Mouse (Mus musculus): ENCODE measurements around the gene Swi5. TPM values are rescaled to one million over a fixed set of nuclear protein-coding genes. Genes with fewer than 3 reads are reported as not detected.
A peak's percentile ranks its signal among the peaks of the same experiment; 100 is the strongest.

The Swi5 gene
- polyA plus RNA-seq, 1 experiment, result 21.0 TPM

DNA sequence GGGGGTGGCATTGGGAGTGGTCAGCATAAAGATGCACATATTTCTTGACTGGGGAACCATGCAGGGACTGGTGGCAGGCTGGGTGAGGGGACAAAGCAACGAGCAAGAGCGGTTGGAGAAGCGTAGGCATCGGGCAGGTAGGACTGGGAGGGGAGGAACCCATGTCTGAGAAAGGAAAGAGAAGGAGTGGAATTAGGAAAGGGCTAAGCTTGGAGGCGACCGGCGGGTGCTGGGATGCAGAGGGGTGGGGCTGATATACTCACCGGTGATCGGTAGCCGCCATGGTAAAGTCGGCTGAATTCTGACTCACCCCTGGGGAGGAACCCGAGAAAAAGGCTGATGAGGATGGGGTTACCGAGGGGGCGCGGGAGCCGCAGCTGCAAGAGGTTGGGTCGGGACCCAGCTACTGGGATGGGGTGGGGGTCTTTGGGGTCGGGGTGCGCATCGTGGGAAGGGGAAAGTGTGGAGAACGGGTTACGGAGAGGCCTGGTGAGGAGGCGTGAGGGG, 488 bp downstream of the Swi5 start, which contains the start of gene Golga2:
Golga2 (plus strand) TSS at position 51 of the 507 bp plus-strand sequence.
- Histone ChIP-seq H3K9me3 (ENCODE audit: control insufficient read depth, low read length) (0 out of 2 replicates have a peak, but pooled peaks cover 2% of the 10 kb centered on the region), H3K27me3 (ENCODE audit: control insufficient read depth) (no peaks in the 10 kb centered on the region), H3K4me1 (ENCODE audit: control insufficient read depth) (peaks cover 33% of the 10 kb centered on the region), H3K36me3 (ENCODE audit: control insufficient read depth) (peaks cover 44% of the 10 kb centered on the region), H3K4me3 (replicated peaks) (peak within 1 kb of the TSS; percentile 83)
- TF ChIP-seq GATA1 (IDR thresholded peaks at IDR 0.05; ENCODE audit: low read length) (no peak), TAL1 (IDR thresholded peaks at IDR 0.05; ENCODE audit: low read length) (no peak)

DNA sequence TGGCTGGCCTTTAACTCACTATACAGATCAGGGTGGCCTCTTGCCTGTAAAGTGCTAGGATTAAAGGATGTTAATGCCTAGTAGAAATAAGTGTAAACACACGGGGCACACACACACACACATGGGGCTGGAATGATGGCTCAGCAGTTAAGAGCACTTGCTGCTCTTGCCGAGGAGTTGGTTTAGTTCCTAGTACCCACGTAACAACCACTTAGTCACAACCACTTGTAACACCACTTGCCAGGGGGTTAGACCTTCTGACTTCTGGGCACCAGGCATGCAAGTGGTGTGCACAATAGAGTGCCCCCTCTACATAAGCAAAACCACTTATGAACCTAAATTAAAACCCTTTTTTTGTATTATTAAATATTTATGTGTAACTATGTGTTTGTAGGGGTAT, 3.9 kb downstream of the Swi5 start:
- Histone ChIP-seq H3K36me3 (ENCODE audit: control insufficient read depth) (peaks cover 61% of the 10 kb centered on the region), H3K4me3 (replicated peaks) (no peak overlapping the region), H3K27me3 (ENCODE audit: control insufficient read depth) (no peaks in the 10 kb centered on the region), H3K9me3 (ENCODE audit: control insufficient read depth, low read length) (no peaks in the 10 kb centered on the region), H3K4me1 (ENCODE audit: control insufficient read depth) (peaks cover 21% of the 10 kb centered on the region)
- TF ChIP-seq GATA1 (IDR thresholded peaks at IDR 0.05; ENCODE audit: low read length) (no peak), TAL1 (IDR thresholded peaks at IDR 0.05; ENCODE audit: low read length) (no peak)

DNA sequence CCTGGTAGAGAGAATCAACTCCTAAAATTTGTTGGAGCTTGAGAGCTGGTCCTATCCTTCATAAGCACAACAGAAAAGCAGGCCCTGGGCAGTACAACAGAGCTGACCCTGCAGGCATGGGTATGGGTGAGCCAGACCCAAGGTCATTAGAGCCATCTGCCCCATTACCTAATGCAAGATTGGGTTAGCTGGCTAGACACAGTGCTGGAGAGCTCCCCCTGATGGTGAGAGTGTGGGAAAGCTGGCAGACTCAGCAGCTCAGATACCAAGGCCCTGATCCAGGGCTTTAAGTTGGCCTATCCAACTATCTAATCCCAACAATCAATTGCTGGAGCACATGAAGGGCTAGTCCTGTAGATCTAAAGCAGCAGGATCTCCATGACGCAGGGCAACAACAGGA, 5.1 kb downstream of the Swi5 start:
- no peak overlapping the region for H3K4me3 ChIP-seq (replicated peaks)
- no peak for TF ChIP-seq TAL1 (IDR thresholded peaks at IDR 0.05; ENCODE audit: low read length)
- TF ChIP-seq GATA1 (IDR thresholded peaks at IDR 0.05; ENCODE audit: low read length), result no peak
- H3K4me1 ChIP-seq (ENCODE audit: control insufficient read depth), result peaks cover 16% of the 10 kb centered on the region
- no peaks in the 10 kb centered on the region for H3K9me3 ChIP-seq (ENCODE audit: control insufficient read depth, low read length)
- peaks cover 74% of the 10 kb centered on the region for H3K36me3 ChIP-seq (ENCODE audit: control insufficient read depth)
- no peaks in the 10 kb centered on the region for H3K27me3 ChIP-seq (ENCODE audit: control insufficient read depth)

DNA sequence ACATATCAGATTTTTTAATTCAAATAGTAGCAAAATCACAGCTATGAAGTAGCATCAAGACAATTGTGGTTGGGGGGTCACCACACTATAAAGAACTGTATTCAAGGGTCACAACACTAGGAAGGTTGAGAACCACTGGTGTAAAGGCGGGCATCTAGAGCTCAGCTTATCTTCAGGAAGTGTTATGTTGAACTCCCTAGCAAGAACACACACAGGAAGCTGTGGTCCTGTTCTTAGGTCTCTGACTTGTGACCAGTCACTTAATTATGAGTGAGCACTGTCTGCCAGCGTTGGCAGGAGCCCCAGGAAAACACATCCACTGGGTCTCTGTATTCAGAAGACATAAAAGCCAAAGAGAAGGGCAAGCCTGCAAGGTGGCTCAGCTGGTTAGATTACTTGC, 5.6 kb downstream of the Swi5 start:
- no peaks in the 10 kb centered on the region for H3K27me3 ChIP-seq (ENCODE audit: control insufficient read depth)
- H3K4me1 ChIP-seq (ENCODE audit: control insufficient read depth), result peaks cover 14% of the 10 kb centered on the region
- H3K4me3 ChIP-seq (replicated peaks), result no peak overlapping the region
- no peaks in the 10 kb centered on the region for H3K9me3 ChIP-seq (ENCODE audit: control insufficient read depth, low read length)
- H3K36me3 ChIP-seq (ENCODE audit: control insufficient read depth), result peaks cover 78% of the 10 kb centered on the region
- TF ChIP-seq GATA1 (IDR thresholded peaks at IDR 0.05; ENCODE audit: low read length), result no peak
- no peak for TF ChIP-seq TAL1 (IDR thresholded peaks at IDR 0.05; ENCODE audit: low read length)

DNA sequence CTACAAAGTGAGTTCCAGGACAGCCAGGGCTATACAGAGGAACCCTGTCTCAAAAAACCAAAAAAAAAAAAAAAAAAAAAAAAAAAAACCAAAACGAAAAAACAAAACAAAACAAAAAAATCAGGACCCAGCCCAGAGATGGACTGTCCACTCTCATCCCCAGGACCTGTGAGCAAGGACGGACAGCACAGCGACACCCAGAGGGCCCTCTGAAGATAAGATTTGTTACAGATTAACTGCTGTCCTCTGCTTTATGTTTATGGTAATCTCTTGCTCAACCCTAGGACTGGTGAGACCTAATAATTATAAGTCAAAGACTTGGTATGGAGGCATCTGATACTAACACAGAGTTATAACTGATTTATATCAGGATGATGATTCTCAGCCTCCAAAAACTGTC, 12.1 kb downstream of the Swi5 start:
- TF ChIP-seq GATA1 (IDR thresholded peaks at IDR 0.05; ENCODE audit: low read length) (no peak), TAL1 (IDR thresholded peaks at IDR 0.05; ENCODE audit: low read length) (no peak)
- no peaks in the 10 kb centered on the region for H3K9me3 ChIP-seq (ENCODE audit: control insufficient read depth, low read length)
- H3K4me3 ChIP-seq (replicated peaks), result no peak overlapping the region
- H3K36me3 ChIP-seq (ENCODE audit: control insufficient read depth), result peaks cover 35% of the 10 kb centered on the region
- no peaks in the 10 kb centered on the region for H3K27me3 ChIP-seq (ENCODE audit: control insufficient read depth)
- no peaks in the 10 kb centered on the region for H3K4me1 ChIP-seq (ENCODE audit: control insufficient read depth)

- peak overlapping the region; percentile 91 for H3K4me3 ChIP-seq (replicated peaks)
- H3K4me1 ChIP-seq (ENCODE audit: control insufficient read depth), result peaks cover 34% of the 10 kb centered on the region
- TF ChIP-seq GATA1 (IDR thresholded peaks at IDR 0.05; ENCODE audit: low read length), result no peak
- TF ChIP-seq TAL1 (IDR thresholded peaks at IDR 0.05; ENCODE audit: low read length), result no peak
- H3K9me3 ChIP-seq (ENCODE audit: control insufficient read depth, low read length), result no peaks in the 10 kb centered on the region
- peaks cover 35% of the 10 kb centered on the region for H3K36me3 ChIP-seq (ENCODE audit: control insufficient read depth)
- peaks cover 2% of the 10 kb centered on the region; the same call in 1 of the 2 replicates for H3K27me3 ChIP-seq (ENCODE audit: control insufficient read depth)
These were observed 27.2 kb downstream of the Swi5 start for GRCm38 (mm10) chr2:32260635-32261034.

- Histone ChIP-seq H3K36me3 (ENCODE audit: control insufficient read depth) (peaks cover 40% of the 10 kb centered on the region), H3K27me3 (ENCODE audit: control insufficient read depth) (no peaks in the 10 kb centered on the region), H3K4me3 (replicated peaks) (peak within 1 kb of the TSS; percentile 91), H3K4me1 (ENCODE audit: control insufficient read depth) (peaks cover 34% of the 10 kb centered on the region), H3K9me3 (ENCODE audit: control insufficient read depth, low read length) (no peaks in the 10 kb centered on the region)
- no peak for TF ChIP-seq GATA1 (IDR thresholded peaks at IDR 0.05; ENCODE audit: low read length)
- TF ChIP-seq TAL1 (IDR thresholded peaks at IDR 0.05; ENCODE audit: low read length), result no peak
These were observed 28.0 kb downstream of the Swi5 start, which contains the start of gene Uck1 for GRCm38 (mm10) chr2:32259657-32260417. Gene Uck1, minus strand, starts transcription at chr2:32260159.

DNA sequence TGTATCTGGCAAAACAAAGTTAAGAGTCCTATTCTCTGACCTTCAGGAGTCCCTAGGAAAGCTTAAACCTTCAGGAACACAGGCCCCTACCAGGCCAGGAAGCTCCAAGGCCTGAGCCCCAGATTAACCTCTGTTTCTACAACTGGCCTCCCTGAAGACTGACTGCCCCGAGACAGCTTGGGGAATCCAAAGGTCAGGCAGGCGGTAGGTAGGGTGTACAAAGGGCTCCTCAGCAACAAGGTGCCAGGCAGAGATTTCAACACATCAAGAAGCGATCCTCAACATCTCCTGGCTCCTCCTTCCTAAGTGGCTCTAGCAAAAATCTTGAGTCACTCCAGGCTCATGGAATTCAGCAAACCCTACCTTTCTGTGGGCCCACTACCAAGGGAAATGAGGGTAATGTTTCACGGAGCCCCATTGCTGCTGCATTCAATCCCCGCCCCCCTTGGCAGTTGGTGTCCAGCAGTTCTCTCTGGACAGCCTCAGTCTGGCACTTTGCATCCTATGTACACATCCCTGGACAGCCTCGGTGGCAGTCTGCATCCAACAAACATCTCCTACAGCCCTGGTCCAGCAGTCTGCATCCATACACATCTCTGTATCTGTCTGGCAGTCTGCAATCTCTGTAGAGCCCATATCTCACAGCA, 28.9 kb downstream of the Swi5 start:
- Histone ChIP-seq H3K36me3 (ENCODE audit: control insufficient read depth) (peaks cover 48% of the 10 kb centered on the region), H3K4me3 (replicated peaks) (peak overlapping the region; percentile 91), H3K27me3 (ENCODE audit: control insufficient read depth) (no peaks in the 10 kb centered on the region), H3K4me1 (ENCODE audit: control insufficient read depth) (peaks cover 34% of the 10 kb centered on the region), H3K9me3 (ENCODE audit: control insufficient read depth, low read length) (no peaks in the 10 kb centered on the region)
- TF ChIP-seq GATA1 (IDR thresholded peaks at IDR 0.05; ENCODE audit: low read length), result no peak
- TF ChIP-seq TAL1 (IDR thresholded peaks at IDR 0.05; ENCODE audit: low read length), result no peak

GRCm38 (mm10) chr2:32256273-32256672, 31.6 kb downstream of the Swi5 start:
- Histone ChIP-seq H3K4me1 (ENCODE audit: control insufficient read depth) (peaks cover 34% of the 10 kb centered on the region), H3K27me3 (ENCODE audit: control insufficient read depth) (no peaks in the 10 kb centered on the region), H3K4me3 (replicated peaks) (no peak overlapping the region), H3K36me3 (ENCODE audit: control insufficient read depth) (peaks cover 75% of the 10 kb centered on the region), H3K9me3 (ENCODE audit: control insufficient read depth, low read length) (no peaks in the 10 kb centered on the region)
- TF ChIP-seq TAL1 (IDR thresholded peaks at IDR 0.05; ENCODE audit: low read length) (no peak), GATA1 (IDR thresholded peaks at IDR 0.05; ENCODE audit: low read length) (no peak)
